Mouse (Mus musculus) CH12.LX (cell line): ENCODE results near the gene Ube2o. TPM values are rescaled to one million over a fixed set of nuclear protein-coding genes. Genes with fewer than 3 reads are reported as not detected.
A peak's percentile ranks its signal among the peaks of the same experiment; 100 is the strongest.

ENCODE experiments used
- DNase-seq: peaks from one replicate; pipeline ENCODE4 v3.0.0-alpha.2; 2013; ENCODE audit errors: extremely low read depth
- H3K27ac ChIP-seq: 2 replicates; pipeline ENCODE4 v1.5.1; 2012; ENCODE audit warnings: low read depth, mild to moderate bottlenecking, control low read depth, moderate library complexity; ENCODE audit not compliant: insufficient read depth
- H3K27me3 ChIP-seq: replicated peaks from 2 replicates; pipeline ENCODE3; 2012; ENCODE audit warnings: inconsistent platforms
- H3K36me3 ChIP-seq, 2 experiments: replicated peaks in 1 of 2; 2 replicates each; pipeline versions ENCODE3 to v1.6.1; 2012; ENCODE audit warnings: inconsistent platforms in 1 of 2, low read length in 1 of 2, mild to moderate bottlenecking in 1 of 2, mixed read lengths in 1 of 2, moderate library complexity in 1 of 2; ENCODE audit not compliant: control insufficient read depth in 1 of 2, insufficient read depth in 1 of 2
- H3K4me1 ChIP-seq, 2 experiments: 2 replicates each; pipeline ENCODE4 v1.6.1; 2012; ENCODE audit warnings: inconsistent platforms in 1 of 2, moderate library complexity in 1 of 2; ENCODE audit not compliant: insufficient read depth in 2 of 2, control insufficient read depth in 1 of 2
- H3K4me2 ChIP-seq: 2 replicates; pipeline ENCODE4 v1.6.1; 2012; ENCODE audit warnings: low read depth, mild to moderate bottlenecking, control low read depth; ENCODE audit not compliant: poor library complexity, insufficient read depth, severe bottlenecking
- H3K4me3 ChIP-seq, 3 experiments: fragments of 150-350 bp in 1 of 3; sonication (generic) in 1 of 3; replicated peaks in 1 of 3; 2 replicates each; pipeline versions ENCODE3 to v1.5.1; 2011 to 2012; ENCODE audit warnings: low read depth in 2 of 3, low read length in 2 of 3, mild to moderate bottlenecking in 2 of 3, moderate library complexity in 2 of 3, control low read depth in 1 of 3, improper control_type of control experiment in 1 of 3, inconsistent platforms in 1 of 3, mixed read lengths in 1 of 3; ENCODE audit not compliant: poor library complexity in 1 of 3
- H3K79me2 ChIP-seq: replicated peaks from 2 replicates; pipeline ENCODE4 v1.6.1; 2012; ENCODE audit warnings: mild to moderate bottlenecking, moderate library complexity; ENCODE audit not compliant: control insufficient read depth, poor library complexity, insufficient read depth, severe bottlenecking; ENCODE audit errors: extremely low read depth
- H3K9ac ChIP-seq: 2 replicates; pipeline ENCODE4 v1.6.1; 2012; ENCODE audit warnings: low read depth, mild to moderate bottlenecking, control low read depth, moderate library complexity; ENCODE audit not compliant: insufficient read depth
- H3K9me3 ChIP-seq: replicated peaks from 2 replicates; pipeline ENCODE3; 2012; ENCODE audit warnings: low read length, inconsistent platforms, mixed read lengths
- BHLHE40 ChIP-seq: IDR thresholded peaks from 2 replicates; pipeline ENCODE4 v1.6.1; 2011; ENCODE audit warnings: mild to moderate bottlenecking, low read depth, low read length, improper control_type of control experiment
- CHD2 ChIP-seq: IDR thresholded peaks from 2 replicates; pipeline ENCODE4 v1.6.1; 2011; ENCODE audit warnings: low read length, improper control_type of control experiment
- CTCF ChIP-seq, 2 experiments: IDR thresholded peaks in 1 of 2; conservative IDR thresholded peaks in 1 of 2; 2 replicates each; pipeline ENCODE4 v1.5.1; 2011 to 2012; ENCODE audit warnings: low read depth in 2 of 2, low read length in 2 of 2, improper control_type of control experiment in 1 of 2, inconsistent platforms in 1 of 2, mild to moderate bottlenecking in 1 of 2, moderate library complexity in 1 of 2
- ELF1 ChIP-seq: IDR thresholded peaks from 2 replicates; pipeline ENCODE4 v1.6.1; 2014; ENCODE audit warnings: low read depth, mild to moderate bottlenecking, inconsistent platforms, low read length, improper control_type of control experiment
- EP300 ChIP-seq: IDR thresholded peaks from 2 replicates; pipeline ENCODE4 v1.6.1; 2011; ENCODE audit warnings: low read length, improper control_type of control experiment
- ETS1 ChIP-seq: conservative IDR thresholded peaks from 2 replicates; pipeline ENCODE4 v1.6.1; 2012; ENCODE audit warnings: low read depth, mild to moderate bottlenecking, inconsistent platforms, low read length, improper control_type of control experiment, moderate library complexity
- GABPA ChIP-seq: IDR thresholded peaks from 2 replicates; pipeline ENCODE4 v1.6.1; 2012; ENCODE audit warnings: low read depth, low read length, improper control_type of control experiment, inconsistent platforms; ENCODE audit not compliant: insufficient replicate concordance
- HCFC1 ChIP-seq: IDR thresholded peaks from 2 replicates; pipeline ENCODE4 v1.6.1; 2012; ENCODE audit warnings: low read depth, mild to moderate bottlenecking, inconsistent platforms, low read length, improper control_type of control experiment
- IRF4 ChIP-seq: IDR thresholded peaks from 2 replicates; pipeline ENCODE4 v1.6.1; 2014; ENCODE audit warnings: low read depth, mild to moderate bottlenecking, inconsistent platforms, low read length, improper control_type of control experiment
- JUN ChIP-seq: IDR thresholded peaks from 2 replicates; pipeline ENCODE4 v1.6.1; 2011; ENCODE audit warnings: low read depth, mild to moderate bottlenecking, low read length, improper control_type of control experiment, moderate library complexity; ENCODE audit not compliant: insufficient read depth
- MAFK ChIP-seq: IDR thresholded peaks from 2 replicates; pipeline ENCODE4 v1.6.1; 2011; ENCODE audit warnings: low read length, improper control_type of control experiment; ENCODE audit not compliant: insufficient replicate concordance
- MAZ ChIP-seq: IDR thresholded peaks from 2 replicates; pipeline ENCODE4 v1.6.1; 2012; ENCODE audit warnings: low read depth, mild to moderate bottlenecking, inconsistent platforms, low read length, improper control_type of control experiment, moderate library complexity
- MEF2A ChIP-seq: IDR thresholded peaks from 2 replicates; pipeline ENCODE4 v1.6.1; 2014; ENCODE audit warnings: low read depth, mild to moderate bottlenecking, inconsistent platforms, low read length, improper control_type of control experiment, borderline replicate concordance
- MXI1 ChIP-seq: IDR thresholded peaks from 2 replicates; pipeline ENCODE4 v1.6.1; 2011; ENCODE audit warnings: mild to moderate bottlenecking, low read depth, low read length, improper control_type of control experiment
- MYC ChIP-seq: IDR thresholded peaks from 2 replicates; pipeline ENCODE4 v1.6.1; 2011; ENCODE audit warnings: low read depth, mild to moderate bottlenecking, improper control_type of control experiment, low read length
- NELFE ChIP-seq: IDR thresholded peaks from 2 replicates; pipeline ENCODE4 v1.6.1; 2011; ENCODE audit warnings: low read depth, low read length, improper control_type of control experiment
- NRF1 ChIP-seq: IDR thresholded peaks from 2 replicates; pipeline ENCODE4 v1.6.1; 2014; ENCODE audit warnings: low read depth, mild to moderate bottlenecking, inconsistent platforms, low read length, improper control_type of control experiment, moderate library complexity
- PAX5 ChIP-seq: IDR thresholded peaks from 2 replicates; pipeline ENCODE4 v1.6.1; 2012; ENCODE audit warnings: low read length, inconsistent platforms, mixed read lengths
- POLR2A ChIP-seq: IDR thresholded peaks from 2 replicates; pipeline ENCODE4 v1.6.1; 2011; ENCODE audit warnings: low read depth, mild to moderate bottlenecking, improper control_type of control experiment, low read length
- RAD21 ChIP-seq: IDR thresholded peaks from 2 replicates; pipeline ENCODE4 v1.6.1; 2011; ENCODE audit warnings: low read depth, mild to moderate bottlenecking, low read length, improper control_type of control experiment, moderate library complexity
- RCOR1 ChIP-seq: conservative IDR thresholded peaks from 2 replicates; pipeline ENCODE4 v1.6.1; 2012; ENCODE audit warnings: low read depth, mild to moderate bottlenecking, inconsistent platforms, low read length, improper control_type of control experiment
- SIN3A ChIP-seq: IDR thresholded peaks from 2 replicates; pipeline ENCODE4 v1.6.1; 2012; ENCODE audit warnings: low read length, improper control_type of control experiment, inconsistent platforms
- SMC3 ChIP-seq: IDR thresholded peaks from 2 replicates; pipeline ENCODE4 v1.6.1; 2011; ENCODE audit warnings: low read depth, low read length, improper control_type of control experiment
- TCF12 ChIP-seq: IDR thresholded peaks from 2 replicates; pipeline ENCODE4 v1.6.1; 2014; ENCODE audit warnings: low read depth, mild to moderate bottlenecking, inconsistent platforms, low read length, improper control_type of control experiment
- UBTF ChIP-seq: IDR thresholded peaks from 2 replicates; pipeline ENCODE4 v1.6.1; 2012; ENCODE audit warnings: low read depth, mild to moderate bottlenecking, inconsistent platforms, low read length, improper control_type of control experiment, moderate library complexity
- USF2 ChIP-seq: conservative IDR thresholded peaks from 2 replicates; pipeline ENCODE4 v1.6.1; 2011; ENCODE audit warnings: low read depth, low read length, improper control_type of control experiment
- ZC3H11A ChIP-seq: IDR thresholded peaks from 2 replicates; pipeline ENCODE4 v1.6.1; 2012; ENCODE audit warnings: low read depth, mild to moderate bottlenecking, inconsistent platforms, low read length, improper control_type of control experiment
- ZKSCAN1 ChIP-seq: IDR thresholded peaks from 2 replicates; pipeline ENCODE4 v1.6.1; 2012; ENCODE audit warnings: low read depth, inconsistent platforms, low read length, improper control_type of control experiment, borderline replicate concordance
- ZMIZ1 ChIP-seq: IDR thresholded peaks from 2 replicates; pipeline ENCODE4 v1.6.1; 2012; ENCODE audit warnings: low read depth, mild to moderate bottlenecking, inconsistent platforms, low read length, improper control_type of control experiment
- ZNF384 ChIP-seq: IDR thresholded peaks from 2 replicates; pipeline ENCODE4 v1.6.1; 2012; ENCODE audit warnings: low read depth, low read length, improper control_type of control experiment, inconsistent platforms
- dilution Hi-C: fragments of 300-500 bp; cut with MboI; formaldehyde crosslinking; loops from 2 replicates; pipeline ENCODE4 v1.14.3; 2020; ENCODE audit warnings: low sequenced_read_pairs; ENCODE audit not compliant: extremely low pct_unique_long_range_greater_than_20kb, extremely low pct_ligation_motif_present
- in situ Hi-C: fragments of 300-500 bp; cut with MboI; formaldehyde crosslinking; loops from 3 replicates; pipeline ENCODE4 v1.14.3; 2019; ENCODE audit warnings: low sequenced_read_pairs, low pct_ligation_motif_present, low pct_unique_long_range_greater_than_20kb, mixed read lengths
- polyA plus RNA-seq: library from polyadenylated mRNA; unstranded; fragments of >175 nt; gene quantifications from 2 replicates; pipeline ENCODE4 v1.2.1, GENCODE M21; 2012; ENCODE audit warnings: low read depth; ENCODE audit not compliant: insufficient read length
- total RNA-seq, 2 experiments: library from RNA; depleted of rRNA; stranded (reverse); fragments of 300-350 nt in 1 of 2; fragments of >200 nt in 1 of 2; gene quantifications; 2 replicates each; pipeline ENCODE4 v1.2.3; 2012 to 2014

Ube2o gene
- total and polyA plus RNA-seq, 3 experiments: 12.7 to 61.7 (median 42.8) TPM

DNA sequence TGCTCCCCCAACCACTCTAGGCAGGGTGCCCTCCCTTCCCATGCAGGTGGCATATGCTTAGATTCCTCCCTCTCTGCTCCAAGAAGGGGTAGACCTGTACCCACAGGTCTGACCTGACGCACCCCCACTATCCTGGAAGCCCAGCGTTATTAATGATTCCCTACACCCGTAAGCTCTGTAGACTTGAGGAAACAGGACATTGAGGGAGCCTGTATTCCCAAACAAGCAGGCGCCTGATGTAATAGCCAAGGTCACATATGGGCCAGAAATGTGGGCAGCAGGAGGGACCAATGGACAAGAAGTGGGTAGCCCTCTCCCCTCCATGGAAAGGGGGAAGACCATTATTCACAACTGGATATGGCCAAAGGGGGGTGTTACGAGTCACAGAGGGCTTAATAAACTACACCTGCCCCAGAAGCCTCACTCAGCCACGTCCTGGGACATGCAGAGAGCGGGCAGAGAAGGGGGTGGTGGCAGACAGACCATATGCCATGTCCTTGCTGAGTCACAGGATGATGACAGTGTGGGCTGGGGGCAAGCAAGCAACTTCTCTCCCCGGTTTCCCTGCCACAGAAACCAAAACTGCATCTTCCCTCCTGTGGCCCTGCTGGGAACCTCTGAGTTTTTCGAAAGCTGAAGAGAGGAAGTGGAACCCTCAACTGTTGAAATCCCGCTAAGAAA, 35.3 kb upstream of the Ube2o start (continued):
- TF ChIP-seq BHLHE40: 0 out of 2 replicates have a peak, but pooled peaks have one; percentile 28
- no peak for TF ChIP-seq GABPA
- no peak; the same call in 1 of the 2 replicates for TF ChIP-seq NELFE
- no peak for TF ChIP-seq POLR2A
- TF ChIP-seq MYC: no peak
- TF ChIP-seq RCOR1: no peak
- TF ChIP-seq CTCF (conservative IDR thresholded peaks at IDR 0.05 in 1 of 2, IDR thresholded peaks at IDR 0.05 in 1 of 2; ENCODE audit: low read depth in 2 of 2, low read length in 2 of 2): no peak
- TF ChIP-seq JUN: no peak

- H3K4me3 ChIP-seq: peak overlapping the region; percentile 25 to 42 (median 31)
- TF ChIP-seq ZKSCAN1: no peak
- TF ChIP-seq ZC3H11A: no peak
- peak; percentile 35; the same call in 1 of the 2 replicates for TF ChIP-seq SIN3A
- 0 out of 2 replicates have a peak, but pooled peaks have one; percentile 19 for TF ChIP-seq MEF2A
- no peak for TF ChIP-seq PAX5
- TF ChIP-seq MAFK: no peak
- peak; percentile 30; the same call in 1 of the 2 replicates for TF ChIP-seq IRF4
- TF ChIP-seq POLR2A: peak; percentile 45; the same call in 1 of the 2 replicates
- peak; percentile 3 for TF ChIP-seq RAD21
- TF ChIP-seq ELF1: peak; percentile 56; the same call in 1 of the 2 replicates
- TF ChIP-seq CHD2: peak; percentile 82; the same call in 1 of the 2 replicates
- peak; percentile 37; the same call in 1 of the 2 replicates for TF ChIP-seq ETS1
- 0 out of 2 replicates have a peak, but pooled peaks have one; percentile 18 for TF ChIP-seq MYC
- peak; percentile 44; the same call in 1 of the 2 replicates for TF ChIP-seq TCF12
- no peak for TF ChIP-seq EP300
- TF ChIP-seq NELFE: peak; percentile 37; the same call in 1 of the 2 replicates
- peak; percentile 20 for TF ChIP-seq SMC3
- TF ChIP-seq NRF1: no peak
- TF ChIP-seq HCFC1: 0 out of 2 replicates have a peak, but pooled peaks have one; percentile 42
- no peak for TF ChIP-seq UBTF
- TF ChIP-seq CTCF (conservative IDR thresholded peaks at IDR 0.05 in 1 of 2, IDR thresholded peaks at IDR 0.05 in 1 of 2; ENCODE audit: low read depth in 2 of 2, low read length in 2 of 2): peak in 1 of 2 experiments; percentile 63; a peak in 2 of 4 replicates
- TF ChIP-seq MAZ: peak; percentile 92; the same call in 1 of the 2 replicates
- TF ChIP-seq MXI1: no peak; the same call in 1 of the 2 replicates
- peak; percentile 87 for TF ChIP-seq ZNF384
- TF ChIP-seq USF2: no peak
- no peak for TF ChIP-seq ZMIZ1
- no peak for TF ChIP-seq GABPA
- H3K36me3 ChIP-seq: peaks cover 0 to 24% of the 10 kb centered on the region in 2 experiments
- H3K79me2 ChIP-seq: no peaks in the 10 kb centered on the region
- peak overlapping the region; percentile 55 for H3K4me2 ChIP-seq
- no peaks in the 10 kb centered on the region for H3K27me3 ChIP-seq
- dilution Hi-C loops: no loop called here
- peak overlapping the region; percentile 85 for H3K27ac ChIP-seq
- in situ Hi-C loops: no loop called here
- H3K9ac ChIP-seq: peak overlapping the region; percentile 50
- H3K9me3 ChIP-seq: peaks cover 4% of the 10 kb centered on the region
- peak; percentile 80 for DNase-seq
- peaks cover 50 to 86% of the 10 kb centered on the region in 2 experiments for H3K4me1 ChIP-seq
These were observed 34.6 kb upstream of the Ube2o start for GRCm38 (mm10) chr11:116615735-116616437.
